Mouse (Mus musculus) limb, embryonic 14.5 days (tissue): ENCODE data around the gene Atcay. TPM values are rescaled to one million over a fixed set of nuclear protein-coding genes. Genes with fewer than 3 reads are reported as not detected.

Experiments
- ATAC-seq: fragments of 200-750 bp; cut with Nextera tagmentation; 2 replicates; pipeline ENCODE4 v1.8.0; 2017; ENCODE audit warnings: low read depth, moderate number of reproducible peaks, moderate TSS enrichment; ENCODE audit not compliant: low FRiP score
- DNase-seq: peaks from one replicate; pipeline ENCODE4 v3.0.0-alpha.2; 2015; ENCODE audit warnings: low spot score
- H3K27ac ChIP-seq: fragments of 300-500 bp; sonication (generic); replicated peaks from 2 replicates; pipeline ENCODE4 v1.5.1; 2014; ENCODE audit warnings: low read depth, mild to moderate bottlenecking, low read length, moderate library complexity, mixed read lengths
- H3K27me3 ChIP-seq: fragments of 300-500 bp; sonication (generic); 2 replicates; pipeline ENCODE4 v1.6.1; 2014; ENCODE audit warnings: low read length, mixed read lengths; ENCODE audit not compliant: control insufficient read depth, insufficient read depth
- H3K36me3 ChIP-seq: fragments of 300-500 bp; sonication (generic); 2 replicates; pipeline ENCODE4 v1.6.1; 2014; ENCODE audit warnings: mild to moderate bottlenecking, low read length, moderate library complexity, mixed read lengths; ENCODE audit not compliant: control insufficient read depth, insufficient read depth
- H3K4me1 ChIP-seq: fragments of 300-500 bp; sonication (generic); 2 replicates; pipeline ENCODE4 v1.6.1; 2014; ENCODE audit warnings: antibody characterized with exemption, low read length, mixed read lengths; ENCODE audit not compliant: control insufficient read depth, insufficient read depth
- H3K4me2 ChIP-seq: fragments of 300-500 bp; sonication (generic); replicated peaks from 2 replicates; pipeline ENCODE4 v1.6.1; 2014; ENCODE audit warnings: low read depth, mild to moderate bottlenecking, low read length, moderate library complexity; ENCODE audit not compliant: severe bottlenecking
- H3K4me3 ChIP-seq: fragments of 300-500 bp; sonication (generic); replicated peaks from 2 replicates; pipeline ENCODE4 v1.5.1; 2014; ENCODE audit warnings: low read length
- H3K9ac ChIP-seq: fragments of 300-500 bp; sonication (generic); 2 replicates; pipeline ENCODE4 v1.6.1; 2014; ENCODE audit warnings: mild to moderate bottlenecking, low read depth, low read length, moderate library complexity; ENCODE audit not compliant: severe bottlenecking
- H3K9me3 ChIP-seq: fragments of 300-500 bp; sonication (generic); 2 replicates; pipeline ENCODE4 v1.6.1; 2016; ENCODE audit warnings: low read length; ENCODE audit not compliant: control insufficient read depth
- POLR2A ChIP-seq: fragments of 200-500 bp; IDR thresholded peaks from 2 replicates; pipeline ENCODE4 v1.8.0; 2012; ENCODE audit warnings: inconsistent platforms, mild to moderate bottlenecking, moderate library complexity, borderline replicate concordance; ENCODE audit not compliant: insufficient read depth, insufficient read length; ENCODE audit errors: extremely low read depth
- WGBS: fragments of 180-500 bp; shearing (Covaris S2); extraction: QIAGEN DNeasy Blood & Tissue Kit; methylation state at CpG from one replicate; pipeline ENCODE4 v1.1.7; 2014; 5-methylcytosine and 5-hydroxymethylcytosine counted together
- polyA plus RNA-seq, 2 experiments: library from polyadenylated mRNA; depleted of rRNA in 1 of 2; stranded (reverse) in 1 of 2; unstranded in 1 of 2; fragments of >200 nt; fragmentation: Nextera tagmentation in 1 of 2; extraction: Ambion mirVana in 1 of 2; gene quantifications; 2 replicates each; pipeline versions ENCODE4 v1.2.1 to v1.2.3; 2012 to 2014

Atcay gene
- polyA plus RNA-seq, 2 experiments, result 0.67 TPM; not detected in 1

GRCm38 (mm10) chr10:81198230-81198629, 32.4 kb downstream of the Atcay start:
- no peak for ATAC-seq
- DNase-seq, result peak; percentile 78
- peaks cover 24% of the 10 kb centered on the region for H3K27me3 ChIP-seq

GRCm38 (mm10) chr10:81197305-81197704, 33.3 kb downstream of the Atcay start:
- 52% methylated on average over 6 of the region's 6 CpGs for WGBS
- no peak overlapping the region for H3K4me2 ChIP-seq
- peaks cover 17% of the 10 kb centered on the region for H3K4me1 ChIP-seq
- DNase-seq (no peak), ATAC-seq (no peak)
- H3K27me3 ChIP-seq, result peaks cover 24% of the 10 kb centered on the region
- no peak for TF ChIP-seq POLR2A
- no peaks in the 10 kb centered on the region for H3K36me3 ChIP-seq
- H3K9me3 ChIP-seq, result no peaks in the 10 kb centered on the region
- H3K4me3 ChIP-seq, result no peak overlapping the region
- no peak overlapping the region for H3K27ac ChIP-seq
- H3K9ac ChIP-seq, result no peak overlapping the region

More at GRCm38 (mm10) chr10:81198230-81198629, 32.4 kb downstream of the Atcay start:
- no peaks in the 10 kb centered on the region for H3K9me3 ChIP-seq
- TF ChIP-seq POLR2A, result no peak
- H3K4me3 ChIP-seq, result no peak overlapping the region
- no peak overlapping the region for H3K27ac ChIP-seq
- WGBS, result 2% methylated on average over 9 of the region's 9 CpGs
- no peak overlapping the region for H3K4me2 ChIP-seq
- H3K4me1 ChIP-seq, result peaks cover 11% of the 10 kb centered on the region
- no peak overlapping the region for H3K9ac ChIP-seq
- no peaks in the 10 kb centered on the region for H3K36me3 ChIP-seq

- no peak overlapping the region for H3K4me3 ChIP-seq
- ATAC-seq, result no peak
- H3K4me2 ChIP-seq, result no peak overlapping the region
- H3K36me3 ChIP-seq, result no peaks in the 10 kb centered on the region
- no peak overlapping the region for H3K9ac ChIP-seq
- WGBS, result 66% methylated on average over 11 of the region's 11 CpGs
- H3K27ac ChIP-seq, result no peak overlapping the region
- H3K27me3 ChIP-seq, result peaks cover 24% of the 10 kb centered on the region
- no peak for TF ChIP-seq POLR2A
- H3K4me1 ChIP-seq, result peaks cover 22% of the 10 kb centered on the region
- DNase-seq, result no peak
- no peaks in the 10 kb centered on the region for H3K9me3 ChIP-seq
Observed at GRCm38 (mm10) chr10:81196470-81197065, 34.1 kb downstream of the Atcay start.

GRCm38 (mm10) chr10:81195300-81195699, 35.3 kb downstream of the Atcay start:
- peaks cover 24% of the 10 kb centered on the region for H3K27me3 ChIP-seq
- ATAC-seq, result no peak
- 65% methylated on average over 4 of the region's 4 CpGs for WGBS
- no peak for TF ChIP-seq POLR2A
- H3K27ac ChIP-seq, result no peak overlapping the region
- DNase-seq, result no peak
- H3K36me3 ChIP-seq, result peaks cover 10% of the 10 kb centered on the region
- H3K4me2 ChIP-seq, result no peak overlapping the region
- no peak overlapping the region for H3K9ac ChIP-seq
- H3K4me1 ChIP-seq, result peaks cover 22% of the 10 kb centered on the region
- peak overlapping the region; percentile 4; the same call in 1 of the 2 replicates for H3K4me3 ChIP-seq
- H3K9me3 ChIP-seq, result no peaks in the 10 kb centered on the region

- Histone ChIP-seq H3K4me3 (0 out of 2 replicates have a peak overlapping the region, but pooled peaks have one; percentile 1), H3K9ac (peak overlapping the region; percentile 40), H3K36me3 (peaks cover 17% of the 10 kb centered on the region), H3K4me2 (peak overlapping the region; percentile 5; the same call in 1 of the 2 replicates), H3K4me1 (peaks cover 22% of the 10 kb centered on the region), H3K27me3 (peaks cover 24% of the 10 kb centered on the region), H3K9me3 (no peaks in the 10 kb centered on the region), H3K27ac (no peak overlapping the region)
- ATAC-seq (0 out of 2 replicates have a peak, but pooled peaks have one; percentile 10), DNase-seq (peak; percentile 56)
- no peak for TF ChIP-seq POLR2A
- 12% methylated on average over 37 of the region's 37 CpGs for WGBS
Observed at GRCm38 (mm10) chr10:81193991-81194774, 36.5 kb downstream of the Atcay start.
